Mouse (Mus musculus) small intestine, adult 2 months (tissue): ENCODE results near the gene Amotl1.

Source experiments
- CTCF ChIP-seq: fragments of 200-500 bp; IDR thresholded peaks from 2 replicates; pipeline ENCODE4 v1.5.1; 2012; ENCODE audit warnings: low read depth, mild to moderate bottlenecking, control low read depth, inconsistent platforms, low read length, moderate library complexity, mixed read lengths; ENCODE audit not compliant: insufficient replicate concordance, insufficient read length; ENCODE audit errors: extremely low read depth
- POLR2A ChIP-seq: fragments of 200-500 bp; IDR thresholded peaks from 2 replicates; pipeline ENCODE4 v1.6.1; 2012; ENCODE audit warnings: low read depth, mild to moderate bottlenecking, control low read depth, inconsistent platforms, low read length, moderate library complexity

DNA sequence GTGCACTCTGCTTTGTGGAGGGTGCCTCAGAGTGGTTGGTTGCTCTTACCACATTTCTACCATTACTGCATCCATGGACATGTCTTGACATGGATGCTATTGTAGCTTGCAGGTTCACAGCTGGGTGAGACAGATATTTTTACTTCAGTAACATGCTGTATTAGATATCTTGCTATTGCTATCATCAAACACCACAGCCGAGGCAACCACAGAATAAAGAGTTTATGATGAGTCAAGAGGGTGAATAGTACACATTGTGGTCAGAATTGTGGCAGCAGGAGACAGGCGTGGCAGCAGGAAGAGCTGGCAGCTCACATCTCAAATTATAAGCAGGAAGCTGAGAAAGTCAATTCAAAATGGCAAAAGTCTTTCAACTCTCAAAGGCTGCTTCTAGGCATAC is 76.4 kb downstream of the Amotl1 start:
- TF ChIP-seq CTCF (no peak), POLR2A (no peak)
